Mouse (Mus musculus): Measurements from ENCODE around the gene Qrich1.

Gene Qrich1

GRCm38 (mm10) chr9:108516380-108517251 lies at the start of gene Qrich1:
Gene Qrich1 (plus strand): TSS chr9:108516806.
- ATAC-seq (ENCODE audit: low TSS enrichment) = peak; percentile 98

GRCm38 (mm10) chr9:108469430-108469829 lies 47.2 kb upstream of the Qrich1 start:
- ATAC-seq (ENCODE audit: low TSS enrichment) = no peak

GRCm38 (mm10) chr9:108469845-108470244 lies 46.8 kb upstream of the Qrich1 start:
- ATAC-seq (ENCODE audit: low TSS enrichment) = no peak

- no peak for ATAC-seq (ENCODE audit: low TSS enrichment)
Measured at GRCm38 (mm10) chr9:108474528-108474927, 42.1 kb upstream of the Qrich1 start.

GRCm38 (mm10) chr9:108478638-108479156 lies 37.9 kb upstream of the Qrich1 start:
- ATAC-seq (ENCODE audit: low TSS enrichment) = no peak

- no peak for ATAC-seq (ENCODE audit: low TSS enrichment)
Measured at GRCm38 (mm10) chr9:108479241-108479640, 37.4 kb upstream of the Qrich1 start.

- ATAC-seq (ENCODE audit: low TSS enrichment) = no peak
Measured at GRCm38 (mm10) chr9:108479721-108480351, 36.8 kb upstream of the Qrich1 start, which contains the start of gene Lamb2. Gene Lamb2 (plus strand): TSS chr9:108479736.

- ATAC-seq (ENCODE audit: low TSS enrichment) = no peak
Measured at GRCm38 (mm10) chr9:108480813-108481519, 35.6 kb upstream of the Qrich1 start.

GRCm38 (mm10) chr9:108481520-108482210 lies 34.9 kb upstream of the Qrich1 start:
- no peak for ATAC-seq (ENCODE audit: low TSS enrichment)

- no peak for ATAC-seq (ENCODE audit: low TSS enrichment)
Measured at GRCm38 (mm10) chr9:108483051-108483790, 33.4 kb upstream of the Qrich1 start.

- ATAC-seq (ENCODE audit: low TSS enrichment) = no peak
Measured at GRCm38 (mm10) chr9:108484021-108484420, 32.6 kb upstream of the Qrich1 start.

- ATAC-seq (ENCODE audit: low TSS enrichment) = no peak
Measured at GRCm38 (mm10) chr9:108485301-108485875, 31.2 kb upstream of the Qrich1 start.

- no peak for ATAC-seq (ENCODE audit: low TSS enrichment)
Measured at GRCm38 (mm10) chr9:108486973-108487530, 29.6 kb upstream of the Qrich1 start.

- no peak for ATAC-seq (ENCODE audit: low TSS enrichment)
Measured at GRCm38 (mm10) chr9:108488403-108488802, 28.2 kb upstream of the Qrich1 start.

GRCm38 (mm10) chr9:108489215-108489614 lies 27.4 kb upstream of the Qrich1 start:
- no peak for ATAC-seq (ENCODE audit: low TSS enrichment)

- 0 out of 2 replicates have a peak, but pooled peaks have one; percentile 15 for ATAC-seq (ENCODE audit: low TSS enrichment)
Measured at GRCm38 (mm10) chr9:108489702-108490558, 26.7 kb upstream of the Qrich1 start.

- peak; percentile 93 for ATAC-seq (ENCODE audit: low TSS enrichment)
Measured at GRCm38 (mm10) chr9:108490559-108491285, 25.9 kb upstream of the Qrich1 start, which contains the start of gene Usp19. Gene Usp19 (plus strand): TSS chr9:108490602.

- no peak for ATAC-seq (ENCODE audit: low TSS enrichment)
Measured at GRCm38 (mm10) chr9:108491286-108491580, 25.4 kb upstream of the Qrich1 start.
